ENCODE assay signal across 8 mouse cellular contexts in genomic region chr10:70195786-70196185, GRCm38 (mm10). TPM values are rescaled to one million over a fixed set of nuclear protein-coding genes. Genes with fewer than 3 reads are reported as not detected.
DNase-seq lines count a peak whose midpoint lies in the region; ATAC-seq and TF ChIP-seq lines count a peak whose summit lies in the region.

No protein-coding gene starts in this region.

- H3K27me3 ChIP-seq in kidney, postnatal 0 days (ENCODE audit: insufficient read depth, low read length) = no peaks in the 10 kb centered on the region

- H3K9me3 ChIP-seq in kidney, postnatal 0 days (replicated peaks; ENCODE audit: low read length) = no peaks in the 10 kb centered on the region

- H3K79me2 ChIP-seq in macrophage (ENCODE audit: inconsistent target) = no peaks in the 10 kb centered on the region

- no peak for DNase-seq in layer of hippocampus, adult 2 months (ENCODE audit: low spot score in 2 of 2)
- DNase-seq in layer of hippocampus, adult 18-20 months (ENCODE audit: low spot score in 2 of 2) = no peak
- DNase-seq in embryo, embryonic 10.5 days (ENCODE audit: low spot score) = peak; percentile 69
- DNase-seq in kidney, postnatal 0 days (ENCODE audit: low spot score) = peak; percentile 81
- DNase-seq in urinary bladder, adult 2 months (ENCODE audit: low spot score) = no peak
- DNase-seq in thymus, postnatal 10 days (ENCODE audit: low spot score in 2 of 2) = no peak
- no peak for DNase-seq in gastrocnemius, adult 8-10 months (ENCODE audit: low spot score in 2 of 2)

- no peak overlapping the region for H3K4me2 ChIP-seq in kidney, postnatal 0 days (ENCODE audit: low read length)

- TF ChIP-seq CTCF in layer of hippocampus, adult 2 months (conservative IDR thresholded peaks at IDR 0.05) = peak; percentile 75
- TF ChIP-seq CTCF in kidney, postnatal 0 days (IDR thresholded peaks at IDR 0.05; ENCODE audit: low read depth) = peak; percentile 74

- H3K4me1 ChIP-seq in kidney, postnatal 0 days (replicated peaks; ENCODE audit: insufficient read depth, low read length) = no peaks in the 10 kb centered on the region

- WGBS in kidney, postnatal 0 days = 57% methylated on average over 7 of the region's 7 CpGs
- WGBS in macrophage (ENCODE audit: missing documents) = 63% methylated on average over 7 of the region's 7 CpGs

- H3K9ac ChIP-seq in kidney, postnatal 0 days (ENCODE audit: low read depth, low read length) = no peak overlapping the region

- no peak overlapping the region for H3K4me3 ChIP-seq in layer of hippocampus, adult 2 months
- no peak overlapping the region for H3K4me3 ChIP-seq in kidney, postnatal 0 days (replicated peaks; ENCODE audit: low read depth, low read length)
- H3K4me3 ChIP-seq in macrophage (ENCODE audit: inconsistent target) = no peak overlapping the region

- peak overlapping the region; percentile 32; the same call in 1 of the 2 replicates for H3K27ac ChIP-seq in layer of hippocampus, adult 2 months
- no peak overlapping the region for H3K27ac ChIP-seq in kidney, postnatal 0 days
- H3K27ac ChIP-seq in macrophage = peak overlapping the region; percentile 94

- peak; percentile 80; the same call in 1 of the 2 replicates for ATAC-seq in kidney, postnatal 0 days (replicated peaks; ENCODE audit: low FRiP score, low read depth)

- H3K36me3 ChIP-seq in kidney, postnatal 0 days (ENCODE audit: insufficient read depth, low read length) = peaks cover 14% of the 10 kb centered on the region; the same call in 1 of the 2 replicates
- no peaks in the 10 kb centered on the region for H3K36me3 ChIP-seq in macrophage (ENCODE audit: inconsistent target)

RNA-seq across cellular contexts. Expression of gene Mrln, which starts 8.7 kb away (rescaled TPM):
- not detected for total RNA-seq in layer of hippocampus, adult 2 months (2021)
- total RNA-seq in layer of hippocampus, adult 18-20 months (2021) = not detected
- 6.0 and 9.8 TPM in 2 replicates for polyA plus RNA-seq in kidney, postnatal 0 days (2015; fragmentation: Nextera tagmentation; extraction: Ambion mirVana)
- total RNA-seq in macrophage (2018; cell fraction: chromatin; rRNA removed) = not detected
- total RNA-seq in macrophage (2018; cell fraction: cytosol; rRNA removed) = under 1 TPM in 2 of 26 experiments, not detected in 24; 0.51 to 0.71 TPM
- total RNA-seq in macrophage (2018; cell fraction: nucleus; rRNA removed) = not detected
- not detected in 3 replicates for polyA plus RNA-seq in macrophage (2018)
- 0.34 and 1.5 TPM in 2 replicates for polyA plus RNA-seq in urinary bladder, adult 2 months (2012; rRNA removed)
- 100 to 1,000 TPM; 225 to 294 (median 248) TPM for total RNA-seq in gastrocnemius, adult 8-10 months (2022)

RNA-seq across cellular contexts. Expression of gene Slc16a9, which starts 49.1 kb away (rescaled TPM):
- total RNA-seq in layer of hippocampus, adult 2 months (2021) = 1 to 10 TPM; 1.8 to 3.1 TPM
- total RNA-seq in layer of hippocampus, adult 18-20 months (2021) = 1 to 10 TPM; 1.9 to 2.0 TPM
- 6.7 and 7.5 TPM in 2 replicates for polyA plus RNA-seq in kidney, postnatal 0 days (2015; fragmentation: Nextera tagmentation; extraction: Ambion mirVana)
- 1 to 10 TPM in 14 of 26 experiments, under 1 TPM in 9, not detected in 3; 0.20 to 4.8 (median 1.8) TPM for total RNA-seq in macrophage (2018; cell fraction: chromatin; rRNA removed)
- 10 to 100 TPM in 1 of 26 experiments, 1 to 10 TPM in 25; 3.7 to 10.9 (median 6.4) TPM for total RNA-seq in macrophage (2018; cell fraction: cytosol; rRNA removed)
- 1 to 10 TPM; 1.6 to 9.5 (median 4.2) TPM for total RNA-seq in macrophage (2018; cell fraction: nucleus; rRNA removed)
- 4.7 to 8.9 TPM (median 7.9 TPM) in 3 replicates for polyA plus RNA-seq in macrophage (2018)
- 9.1 and 11.1 TPM in 2 replicates for polyA plus RNA-seq in urinary bladder, adult 2 months (2012; rRNA removed)
- 1 to 10 TPM; 3.4 to 8.4 (median 7.1) TPM for total RNA-seq in gastrocnemius, adult 8-10 months (2022)

Comparison
In these comparisons a context has a peak if more than half of its experiments do, and no peak if none do; other contexts are left out.
1. DNase-seq: peak in embryo, embryonic 10.5 days (single experiment) and kidney, postnatal 0 days (single experiment); none in layer of hippocampus, adult 2 months (0 of 2), layer of hippocampus, adult 18-20 months (0 of 2), urinary bladder, adult 2 months (single experiment), thymus, postnatal 10 days (0 of 2) and gastrocnemius, adult 8-10 months (0 of 2).
2. RNA of gene Mrln, which starts 8.7 kb away (total RNA-seq): 225 to 294 TPM in gastrocnemius, adult 8-10 months; not detected in layer of hippocampus, adult 2 months and not detected in layer of hippocampus, adult 18-20 months; every median in the first group is over 100 times any median in the second.